Mouse (Mus musculus): ENCODE data around the gene Oxct2b. TPM values are rescaled to one million over a fixed set of nuclear protein-coding genes. Genes with fewer than 3 reads are reported as not detected.
"Not testable (repeated sequence)": the region's sequence is repeated elsewhere in the genome, so short reads cannot be mapped to it uniquely, and the experiment has no call there.

Oxct2b gene
- polyA plus RNA-seq, 1 experiment from 2014 or later: not detected

GRCm38 (mm10) chr4:123152003-123152402 is 35.9 kb downstream of the Oxct2b start:
- 76% methylated on average over 4 of the region's 4 CpGs for WGBS
- ATAC-seq (ENCODE audit: low FRiP score, low TSS enrichment): no peak
- Histone ChIP-seq H3K4me2 (replicated peaks; ENCODE audit: low read depth) (no peak overlapping the region), H3K27me3 (ENCODE audit: control insufficient read depth, insufficient read depth, low read length) (no peaks in the 10 kb centered on the region), H3K9ac (ENCODE audit: low read length) (no peak overlapping the region), H3K36me3 (ENCODE audit: control insufficient read depth, insufficient read depth, low read length) (no peaks in the 10 kb centered on the region), H3K4me3 (ENCODE audit: low read depth, low read length) (no peak overlapping the region), H3K4me1 (replicated peaks; ENCODE audit: control insufficient read depth, insufficient read depth) (no peaks in the 10 kb centered on the region), H3K9me3 (ENCODE audit: control insufficient read depth, low read length) (no peaks in the 10 kb centered on the region), H3K27ac (replicated peaks) (no peak overlapping the region)
- no peak for DNase-seq (ENCODE audit: low spot score)
- TF ChIP-seq EP300 (optimal IDR thresholded peaks at IDR 0.05) (no peak), CTCF (IDR thresholded peaks at IDR 0.05; ENCODE audit: low read depth) (peak; percentile 18; the same call in 1 of the 2 replicates)

- ATAC-seq (ENCODE audit: low FRiP score, low TSS enrichment) (no peak), DNase-seq (ENCODE audit: low spot score) (no peak)
- no peaks in the 10 kb centered on the region for H3K36me3 ChIP-seq (ENCODE audit: control insufficient read depth, insufficient read depth, low read length)
- H3K27ac ChIP-seq (replicated peaks): no peak overlapping the region
- TF ChIP-seq EP300 (optimal IDR thresholded peaks at IDR 0.05) (no peak), CTCF (IDR thresholded peaks at IDR 0.05; ENCODE audit: low read depth) (no peak)
- H3K9me3 ChIP-seq (ENCODE audit: control insufficient read depth, low read length): no peaks in the 10 kb centered on the region
- H3K4me2 ChIP-seq (replicated peaks; ENCODE audit: low read depth): no peak overlapping the region
- no peak overlapping the region for H3K4me3 ChIP-seq (ENCODE audit: low read depth, low read length)
- no peaks in the 10 kb centered on the region for H3K27me3 ChIP-seq (ENCODE audit: control insufficient read depth, insufficient read depth, low read length)
- 48% methylated on average over 5 of the region's 5 CpGs for WGBS
- no peak overlapping the region for H3K9ac ChIP-seq (ENCODE audit: low read length)
- H3K4me1 ChIP-seq (replicated peaks; ENCODE audit: control insufficient read depth, insufficient read depth): no peaks in the 10 kb centered on the region
Measured at GRCm38 (mm10) chr4:123152976-123153375, 36.9 kb downstream of the Oxct2b start.

GRCm38 (mm10) chr4:123155004-123155403 is 38.9 kb downstream of the Oxct2b start:
- Histone ChIP-seq H3K36me3 (ENCODE audit: control insufficient read depth, insufficient read depth, low read length) (no peaks in the 10 kb centered on the region), H3K4me3 (ENCODE audit: low read depth, low read length) (no peak overlapping the region), H3K9me3 (ENCODE audit: control insufficient read depth, low read length) (no peaks in the 10 kb centered on the region), H3K27ac (replicated peaks) (no peak overlapping the region), H3K9ac (ENCODE audit: low read length) (no peak overlapping the region), H3K4me2 (replicated peaks; ENCODE audit: low read depth) (no peak overlapping the region), H3K4me1 (replicated peaks; ENCODE audit: control insufficient read depth, insufficient read depth) (no peaks in the 10 kb centered on the region), H3K27me3 (ENCODE audit: control insufficient read depth, insufficient read depth, low read length) (no peaks in the 10 kb centered on the region)
- ATAC-seq (ENCODE audit: low FRiP score, low TSS enrichment): no peak
- no peak for DNase-seq (ENCODE audit: low spot score)
- TF ChIP-seq EP300 (optimal IDR thresholded peaks at IDR 0.05) (no peak), CTCF (IDR thresholded peaks at IDR 0.05; ENCODE audit: low read depth) (peak; percentile 80)
- WGBS: 15% methylated on average over 4 of the region's 4 CpGs

- Histone ChIP-seq H3K4me2 (replicated peaks; ENCODE audit: low read depth) (no peak overlapping the region), H3K9me3 (ENCODE audit: control insufficient read depth, low read length) (no peaks in the 10 kb centered on the region), H3K27me3 (ENCODE audit: control insufficient read depth, insufficient read depth, low read length) (no peaks in the 10 kb centered on the region), H3K27ac (replicated peaks) (no peak overlapping the region), H3K36me3 (ENCODE audit: control insufficient read depth, insufficient read depth, low read length) (no peaks in the 10 kb centered on the region), H3K9ac (ENCODE audit: low read length) (no peak overlapping the region), H3K4me1 (replicated peaks; ENCODE audit: control insufficient read depth, insufficient read depth) (no peaks in the 10 kb centered on the region), H3K4me3 (ENCODE audit: low read depth, low read length) (no peak overlapping the region)
- WGBS: 64% methylated on average over 2 of the region's 2 CpGs
- TF ChIP-seq CTCF (IDR thresholded peaks at IDR 0.05; ENCODE audit: low read depth): no peak
- TF ChIP-seq EP300 (optimal IDR thresholded peaks at IDR 0.05): no peak
- ATAC-seq (ENCODE audit: low FRiP score, low TSS enrichment) (0 out of 2 replicates have a peak, but pooled peaks have one; percentile 45), DNase-seq (ENCODE audit: low spot score) (no peak)
Measured at GRCm38 (mm10) chr4:123155427-123155826, 39.4 kb downstream of the Oxct2b start.

- H3K36me3 ChIP-seq (ENCODE audit: control insufficient read depth, insufficient read depth, low read length): no peaks in the 10 kb centered on the region
- TF ChIP-seq CTCF (IDR thresholded peaks at IDR 0.05; ENCODE audit: low read depth) (no peak), EP300 (optimal IDR thresholded peaks at IDR 0.05) (no peak)
- no peaks in the 10 kb centered on the region for H3K4me1 ChIP-seq (replicated peaks; ENCODE audit: control insufficient read depth, insufficient read depth)
- DNase-seq (ENCODE audit: low spot score) (no peak), ATAC-seq (ENCODE audit: low FRiP score, low TSS enrichment) (no peak)
- H3K9me3 ChIP-seq (ENCODE audit: control insufficient read depth, low read length): no peaks in the 10 kb centered on the region
- H3K4me3 ChIP-seq (ENCODE audit: low read depth, low read length): no peak overlapping the region
- H3K27ac ChIP-seq (replicated peaks): no peak overlapping the region
- H3K27me3 ChIP-seq (ENCODE audit: control insufficient read depth, insufficient read depth, low read length): no peaks in the 10 kb centered on the region
- no peak overlapping the region for H3K9ac ChIP-seq (ENCODE audit: low read length)
- H3K4me2 ChIP-seq (replicated peaks; ENCODE audit: low read depth): no peak overlapping the region
Measured at GRCm38 (mm10) chr4:123155840-123156239, 39.8 kb downstream of the Oxct2b start.

GRCm38 (mm10) chr4:123160571-123160970 is 44.5 kb downstream of the Oxct2b start:
- H3K27me3 ChIP-seq (ENCODE audit: control insufficient read depth, insufficient read depth, low read length): no peaks in the 10 kb centered on the region
- H3K9ac ChIP-seq (ENCODE audit: low read length): no peak overlapping the region
- ATAC-seq (ENCODE audit: low FRiP score, low TSS enrichment) (no peak), DNase-seq (ENCODE audit: low spot score) (no peak)
- H3K27ac ChIP-seq (replicated peaks): no peak overlapping the region
- H3K9me3 ChIP-seq (ENCODE audit: control insufficient read depth, low read length): no peaks in the 10 kb centered on the region
- no peaks in the 10 kb centered on the region for H3K36me3 ChIP-seq (ENCODE audit: control insufficient read depth, insufficient read depth, low read length)
- TF ChIP-seq CTCF (IDR thresholded peaks at IDR 0.05; ENCODE audit: low read depth) (no peak), EP300 (optimal IDR thresholded peaks at IDR 0.05) (no peak)
- H3K4me3 ChIP-seq (ENCODE audit: low read depth, low read length): no peak overlapping the region
- 71% methylated on average over 6 of the region's 6 CpGs for WGBS
- no peak overlapping the region for H3K4me2 ChIP-seq (replicated peaks; ENCODE audit: low read depth)
- no peaks in the 10 kb centered on the region for H3K4me1 ChIP-seq (replicated peaks; ENCODE audit: control insufficient read depth, insufficient read depth)

- 72% methylated on average over 3 of the region's 3 CpGs for WGBS
Measured at GRCm38 (mm10) chr4:123161251-123161650, 45.2 kb downstream of the Oxct2b start.

More at GRCm38 (mm10) chr4:123161251-123161650, 45.2 kb downstream of the Oxct2b start:
- H3K36me3 ChIP-seq (ENCODE audit: control insufficient read depth, insufficient read depth, low read length); H3K4me2 ChIP-seq (replicated peaks; ENCODE audit: low read depth); H3K9me3 ChIP-seq (ENCODE audit: control insufficient read depth, low read length); H3K9ac ChIP-seq (ENCODE audit: low read length); ATAC-seq (ENCODE audit: low FRiP score, low TSS enrichment); H3K27ac ChIP-seq (replicated peaks); H3K4me3 ChIP-seq (ENCODE audit: low read depth, low read length); H3K4me1 ChIP-seq (replicated peaks; ENCODE audit: control insufficient read depth, insufficient read depth); H3K27me3 ChIP-seq (ENCODE audit: control insufficient read depth, insufficient read depth, low read length); DNase-seq (ENCODE audit: low spot score): not testable (repeated sequence)

All from stomach, postnatal 0 days (tissue).